15 mouse cellular contexts compared by ENCODE assay signal in genomic region chr15:62203951-62204905, GRCm38 (mm10).
A peak's percentile ranks its signal among the peaks of the same experiment; 100 is the strongest.
DNase-seq lines count a peak whose midpoint lies in the region; ATAC-seq and TF ChIP-seq lines count a peak whose summit lies in the region.
"Had no signal": no experiment of that assay in that cellular context is flagged by ENCODE, and none has a peak within 500 bp of the region (broad histone marks: within the 10 kb centered on the region; RNA-seq: fewer than 3 reads in every experiment).

No protein-coding gene starts in this region.

- no peaks in the 10 kb centered on the region for H3K27me3 ChIP-seq in forebrain, embryonic 15.5 days
- H3K27me3 ChIP-seq in forebrain, embryonic 12.5 days, result no peaks in the 10 kb centered on the region
- no peaks in the 10 kb centered on the region for H3K27me3 ChIP-seq in kidney, adult 2 months (replicated peaks; ENCODE audit: control insufficient read depth, insufficient read depth, low read length)
- no peaks in the 10 kb centered on the region for H3K27me3 ChIP-seq in liver, postnatal 0 days (ENCODE audit: insufficient read depth, low read length)
- no peaks in the 10 kb centered on the region for H3K27me3 ChIP-seq in limb, embryonic 10.5 days (ENCODE audit: low read depth, poor library complexity, severe bottlenecking)
- H3K27me3 ChIP-seq: neural tube, embryonic 15.5 days had no signal

- TF ChIP-seq EP300 in liver, postnatal 0 days (IDR thresholded peaks at IDR 0.05; ENCODE audit: low read depth), result peak; percentile 41; the same call in 1 of the 2 replicates

- ATAC-seq in forebrain, embryonic 15.5 days (replicated peaks), result 0 out of 2 replicates have a peak, but pooled peaks have one; percentile 28
- ATAC-seq in forebrain, embryonic 12.5 days (ENCODE audit: low FRiP score), result no peak
- peak; percentile 87 for ATAC-seq in liver, postnatal 0 days

- H3K9me3 ChIP-seq in forebrain, embryonic 15.5 days, result no peaks in the 10 kb centered on the region
- H3K9me3 ChIP-seq in forebrain, embryonic 12.5 days, result no peaks in the 10 kb centered on the region
- H3K9me3 ChIP-seq in liver, postnatal 0 days (ENCODE audit: low read length), result peaks cover 3% of the 10 kb centered on the region; the same call in 1 of the 2 replicates
- no peaks in the 10 kb centered on the region for H3K9me3 ChIP-seq in limb, embryonic 10.5 days (replicated peaks)
- H3K9me3 ChIP-seq: neural tube, embryonic 15.5 days had no signal

- no peak overlapping the region for H3K4me2 ChIP-seq in forebrain, embryonic 15.5 days (replicated peaks)
- H3K4me2 ChIP-seq in forebrain, embryonic 12.5 days, result no peak overlapping the region
- peak overlapping the region; percentile 36; the same call in 1 of the 2 replicates for H3K4me2 ChIP-seq in liver, postnatal 0 days (ENCODE audit: low read depth, low read length)
- H3K4me2 ChIP-seq: neural tube, embryonic 15.5 days had no signal

- no peak overlapping the region for H3K9ac ChIP-seq in forebrain, embryonic 15.5 days (replicated peaks)
- H3K9ac ChIP-seq in forebrain, embryonic 12.5 days, result no peak overlapping the region
- no peak overlapping the region; the same call in 1 of the 2 replicates for H3K9ac ChIP-seq in liver, postnatal 0 days (replicated peaks)
- H3K9ac ChIP-seq: neural tube, embryonic 15.5 days had no signal

- H3K36me3 ChIP-seq in forebrain, embryonic 15.5 days, result no peaks in the 10 kb centered on the region
- no peaks in the 10 kb centered on the region for H3K36me3 ChIP-seq in forebrain, embryonic 12.5 days (replicated peaks)
- no peaks in the 10 kb centered on the region for H3K36me3 ChIP-seq in kidney, adult 2 months (ENCODE audit: control insufficient read depth, insufficient read depth, low read length)
- H3K36me3 ChIP-seq in liver, postnatal 0 days (replicated peaks; ENCODE audit: insufficient read depth, low read length), result no peaks in the 10 kb centered on the region
- 0 out of 2 replicates have a peak, but pooled peaks cover 4% of the 10 kb centered on the region for H3K36me3 ChIP-seq in limb, embryonic 10.5 days
- H3K36me3 ChIP-seq: neural tube, embryonic 15.5 days had no signal

- H3K4me1 ChIP-seq in forebrain, embryonic 15.5 days, result peaks cover 22% of the 10 kb centered on the region
- H3K4me1 ChIP-seq in forebrain, embryonic 12.5 days, result no peaks in the 10 kb centered on the region
- H3K4me1 ChIP-seq in kidney, adult 2 months (ENCODE audit: control insufficient read depth, insufficient read depth, low read length), result peaks cover 6% of the 10 kb centered on the region
- peaks cover 5% of the 10 kb centered on the region; the same call in 1 of the 2 replicates for H3K4me1 ChIP-seq in liver, postnatal 0 days (ENCODE audit: insufficient read depth)
- H3K4me1 ChIP-seq in limb, embryonic 10.5 days, result peaks cover 5% of the 10 kb centered on the region; the same call in 1 of the 2 replicates
- H3K4me1 ChIP-seq: neural tube, embryonic 15.5 days had no signal

- DNase-seq in Muller cell, postnatal 12 days (ENCODE audit: inconsistent ontology term), result peak; percentile 78
- peak; percentile 57 for DNase-seq in kidney, adult 2 months
- DNase-seq in liver, postnatal 0 days, result peak; percentile 42
- DNase-seq in left cerebral cortex, adult 8-10 months (ENCODE audit: low spot score in 2 of 2), result no peak
- DNase-seq in heart, postnatal 4 days, result no peak
- DNase-seq in limb, embryonic 10.5 days (ENCODE audit: low spot score), result no peak
- DNase-seq: adrenal gland, postnatal 25 days; cerebellum, adult 8-10 months; heart, postnatal 36 days; layer of hippocampus, adult 9-11 months; midbrain, embryonic 14.5 days; thymus, postnatal 36 days had no signal

- TF ChIP-seq CTCF in kidney, adult 2 months (conservative IDR thresholded peaks at IDR 0.05; ENCODE audit: insufficient read depth, insufficient read length, low read depth, low read length), result no peak
- TF ChIP-seq CTCF in liver, postnatal 0 days (IDR thresholded peaks at IDR 0.05; ENCODE audit: low read depth), result no peak

- whole genome bisulfite sequencing in forebrain, embryonic 15.5 days, result 76% methylated on average over 18 of the region's 18 CpGs
- WGBS in forebrain, embryonic 12.5 days, result 78% methylated on average over 18 of the region's 18 CpGs
- 37% methylated on average over 18 of the region's 18 CpGs for WGBS in kidney, adult 2 months
- 65% methylated on average over 18 of the region's 18 CpGs for WGBS in liver, postnatal 0 days (ENCODE audit: insufficient replicate concordance)
- WGBS in limb, embryonic 10.5 days, result 81% methylated on average over 18 of the region's 18 CpGs

- H3K4me3 ChIP-seq in forebrain, embryonic 15.5 days, result no peak overlapping the region
- H3K4me3 ChIP-seq in forebrain, embryonic 12.5 days (replicated peaks), result no peak overlapping the region
- H3K4me3 ChIP-seq in kidney, adult 2 months (ENCODE audit: insufficient read depth, low read depth, low read length), result no peak overlapping the region
- H3K4me3 ChIP-seq in liver, postnatal 0 days (ENCODE audit: low read depth, low read length), result no peak overlapping the region
- H3K4me3 ChIP-seq in limb, embryonic 10.5 days, result no peak overlapping the region
- H3K4me3 ChIP-seq: neural tube, embryonic 15.5 days had no signal

- H3K27ac ChIP-seq in forebrain, embryonic 15.5 days (replicated peaks), result no peak overlapping the region
- no peak overlapping the region for H3K27ac ChIP-seq in forebrain, embryonic 12.5 days
- H3K27ac ChIP-seq in kidney, adult 2 months (ENCODE audit: insufficient read depth, low read depth, low read length), result peak overlapping the region; percentile 4; the same call in 1 of the 2 replicates
- H3K27ac ChIP-seq in liver, postnatal 0 days (ENCODE audit: low read depth), result peak overlapping the region; percentile 86
- H3K27ac ChIP-seq in limb, embryonic 10.5 days, result no peak overlapping the region
- H3K27ac ChIP-seq: neural tube, embryonic 15.5 days had no signal

- TF ChIP-seq POLR2A in kidney, adult 2 months (IDR thresholded peaks at IDR 0.05; ENCODE audit: low read depth, low read length), result no peak

Comparison
In these comparisons a context has a peak if more than half of its experiments do, and no peak if none do; other contexts are left out.
1. H3K27ac ChIP-seq: peak in kidney, adult 2 months (single experiment) and liver, postnatal 0 days (single experiment); none in forebrain, embryonic 15.5 days (single experiment), forebrain, embryonic 12.5 days (single experiment) and limb, embryonic 10.5 days (single experiment).
2. DNase-seq: peak in Muller cell, postnatal 12 days (single experiment), kidney, adult 2 months (single experiment) and liver, postnatal 0 days (single experiment); none in left cerebral cortex, adult 8-10 months (0 of 2), heart, postnatal 4 days (single experiment) and limb, embryonic 10.5 days (single experiment).